Mouse (Mus musculus): ENCODE data around the gene Ttyh3.
A peak's percentile ranks its signal among the peaks of the same experiment; 100 is the strongest.

GRCm38 (mm10) chr5:140628995-140629394 is 19.8 kb downstream of the Ttyh3 start:
- peak; percentile 63 for TF ChIP-seq CTCF (IDR thresholded peaks at IDR 0.05; ENCODE audit: borderline replicate concordance, control insufficient read depth, extremely low read depth, insufficient read depth, low read length, poor library complexity)
- no peak for TF ChIP-seq POLR2A (IDR thresholded peaks at IDR 0.05; ENCODE audit: control insufficient read depth, extremely low read depth, insufficient read depth, low read length, poor library complexity)

Data from thymus, adult 2 months (tissue).